Mouse (Mus musculus): ENCODE measurements at regions not wholly inside any gene's neighbourhood (a gene's known extent, or its start where the extent isn't known, plus 50 kb on each side); places are given as distances from the start of the nearest gene placed in this dataset.
"Not testable (repeated sequence)": the region's sequence is repeated elsewhere in the genome, so short reads cannot be mapped to it uniquely, and the experiment has no call there.

DNA sequence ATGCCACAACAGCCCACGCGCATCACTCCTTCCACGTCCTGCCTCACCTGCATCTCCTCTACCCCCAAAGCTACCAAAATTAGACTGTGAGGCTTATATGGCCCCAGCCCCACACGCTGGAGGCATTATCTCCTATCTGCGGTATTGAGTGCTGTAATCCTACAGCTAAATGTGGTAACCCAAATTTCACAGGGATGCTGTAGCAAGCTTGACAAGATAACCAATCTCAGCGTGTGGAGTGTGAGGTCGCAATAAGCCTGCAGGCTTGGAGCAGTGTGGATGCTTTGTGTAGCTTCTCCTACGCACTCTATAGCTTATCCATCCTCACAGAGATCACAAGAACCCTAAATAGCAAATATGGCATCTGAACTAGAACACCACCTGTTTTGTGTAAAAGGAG is 251.2 kb upstream of the Kcnh8 start:
- no peak for DNase-seq (ENCODE audit: extremely low spot score, low spot score)

DNA sequence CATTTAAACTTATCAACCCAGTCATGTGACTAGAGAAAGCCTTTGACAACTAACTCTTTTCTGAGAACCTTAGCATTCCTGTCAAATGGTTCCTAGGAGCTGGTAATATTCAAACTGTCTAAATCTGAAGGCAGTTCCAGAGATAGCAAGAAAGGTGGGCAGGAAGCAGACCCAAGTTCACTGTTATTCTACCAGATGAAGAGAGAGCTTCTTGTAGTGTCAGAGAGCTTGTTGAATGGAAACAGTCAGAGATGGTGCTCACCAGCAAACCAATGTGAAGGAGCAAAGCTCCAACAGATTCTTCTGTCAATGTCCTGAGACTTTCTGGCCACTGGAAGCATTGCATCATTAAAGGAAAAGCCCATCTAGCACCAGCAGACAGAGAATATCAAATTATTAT is 251.8 kb upstream of the Kcnh8 start:
- DNase-seq (ENCODE audit: extremely low spot score, low spot score): no peak

DNA sequence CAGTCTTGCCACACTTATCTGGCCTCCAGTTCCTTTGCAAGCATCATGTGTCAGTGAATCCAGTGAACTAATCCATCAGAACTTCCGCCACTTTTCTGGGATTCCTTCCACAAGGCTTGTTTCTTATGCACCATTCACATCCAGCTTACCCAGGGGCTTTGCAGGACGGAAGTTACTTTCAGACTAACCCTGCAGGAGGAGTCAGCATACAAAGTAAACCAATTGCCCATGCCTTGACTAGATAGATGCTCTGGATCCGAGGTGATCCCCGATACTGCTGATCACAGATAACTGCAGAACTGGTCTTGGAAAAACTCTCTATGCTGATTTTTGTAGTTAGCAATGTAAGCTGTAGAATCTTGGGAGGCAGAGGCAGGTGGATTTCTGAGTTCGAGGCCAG is 252.6 kb upstream of the Kcnh8 start:
- DNase-seq (ENCODE audit: extremely low spot score, low spot score): no peak

DNA sequence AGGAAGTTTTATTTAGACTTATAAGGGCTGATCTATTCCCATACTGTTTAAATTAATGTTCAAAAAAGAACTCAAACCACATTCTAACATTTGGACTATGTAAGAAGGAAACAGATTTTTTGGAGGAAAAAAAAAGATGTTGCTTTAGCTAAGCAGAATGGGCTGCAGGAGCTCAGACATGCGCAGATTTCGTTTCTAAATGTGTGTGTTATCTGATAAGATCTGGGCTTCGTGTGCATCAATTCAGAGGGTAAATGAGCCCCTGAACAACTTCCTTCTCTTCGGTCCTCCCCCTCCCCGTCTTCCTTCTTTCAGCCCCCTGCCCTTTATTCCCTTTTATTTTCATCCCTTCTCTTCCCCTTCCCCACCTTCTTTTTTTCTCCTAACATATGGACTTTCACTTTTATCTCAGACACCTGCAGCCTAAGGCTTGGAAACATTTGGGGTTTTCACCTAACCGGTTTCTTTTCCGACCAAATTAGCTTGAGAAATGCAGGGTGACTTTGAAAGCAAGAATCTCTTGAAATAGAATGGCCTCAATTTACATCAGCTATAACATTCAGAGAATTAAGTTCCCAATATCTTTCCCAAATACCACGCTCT is 253.9 kb upstream of the Kcnh8 start:
- no peak for DNase-seq (ENCODE audit: extremely low spot score, low spot score)

DNA sequence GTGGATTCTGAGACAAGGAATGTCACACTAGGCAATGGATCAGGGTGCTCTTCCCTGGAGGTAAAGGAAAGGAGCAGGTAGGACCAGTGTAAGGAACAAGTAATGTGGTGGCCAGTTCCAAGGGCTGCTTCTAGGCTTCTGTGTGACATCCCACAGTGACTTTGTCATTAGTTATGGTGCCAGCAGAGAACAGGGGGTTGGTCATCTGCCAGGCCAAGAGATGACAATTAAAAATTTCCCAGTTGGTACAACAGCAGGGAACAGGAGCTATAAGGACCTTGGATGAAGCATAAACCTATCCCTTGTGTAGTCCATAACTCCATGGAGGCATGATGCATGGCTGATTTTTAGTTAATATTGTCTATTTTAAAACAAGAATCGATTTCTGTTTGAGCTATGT is 281.9 kb upstream of the Kcnh8 start:
- DNase-seq (ENCODE audit: extremely low spot score, low spot score): no peak

DNA sequence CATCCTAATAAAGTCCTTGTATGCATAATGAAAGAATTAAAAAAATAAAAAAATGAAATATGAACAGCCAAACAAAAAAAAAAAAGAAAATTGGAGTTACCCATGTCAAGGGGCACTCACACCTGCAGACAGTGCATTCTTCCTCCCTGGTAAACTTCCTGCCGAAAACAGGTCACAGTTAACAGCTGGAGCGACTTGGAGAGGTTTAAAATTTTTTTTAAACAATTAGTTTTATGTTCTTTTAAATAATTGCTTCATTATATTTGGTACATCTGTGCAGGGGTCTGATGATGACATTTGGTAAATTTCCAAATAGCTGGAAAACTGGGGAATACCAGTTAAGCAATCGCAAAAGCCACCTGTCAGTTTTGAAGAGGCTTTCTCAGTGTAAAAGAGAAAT is 285.5 kb upstream of the Kcnh8 start:
- DNase-seq (ENCODE audit: extremely low spot score, low spot score): no peak

DNA sequence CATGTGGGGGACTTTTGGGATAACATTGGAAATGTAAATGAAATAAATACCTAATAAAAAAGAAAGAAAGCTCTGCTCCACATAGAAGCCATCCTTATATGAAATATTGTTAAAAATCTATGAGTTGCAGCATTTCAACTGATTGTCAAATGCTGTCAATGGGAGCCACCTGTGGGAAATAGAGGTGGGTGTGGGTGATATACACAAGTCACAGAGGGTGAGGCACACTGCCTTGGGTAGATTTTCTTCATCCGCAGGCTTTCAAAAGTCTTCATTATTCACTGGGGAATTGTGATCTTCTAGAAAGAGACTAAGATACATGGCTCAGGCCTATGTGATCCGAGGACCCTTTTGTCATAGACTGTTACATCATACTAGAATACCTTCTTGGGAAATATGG is 286.6 kb upstream of the Kcnh8 start:
- DNase-seq (ENCODE audit: extremely low spot score, low spot score): no peak

DNA sequence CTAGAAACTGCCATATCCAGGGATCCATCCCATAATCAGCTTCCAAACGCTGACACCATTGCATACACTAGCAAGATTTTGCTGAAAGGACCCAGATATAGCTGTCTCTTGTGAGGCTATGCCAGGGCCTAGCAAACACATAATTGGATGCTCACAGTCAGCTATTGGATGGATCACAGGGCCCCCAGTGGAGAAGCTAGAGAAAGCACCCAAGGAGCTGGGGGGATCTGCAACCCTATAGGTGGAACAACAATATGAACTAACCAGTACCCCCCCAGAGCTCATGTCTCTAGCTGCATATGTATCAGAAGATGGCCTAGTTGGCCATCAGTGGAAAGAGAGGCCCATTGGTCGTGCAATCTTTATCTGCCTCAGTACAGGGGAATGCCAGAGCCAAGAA is 287.1 kb upstream of the Kcnh8 start:
- DNase-seq (ENCODE audit: extremely low spot score, low spot score): not testable (repeated sequence)

DNA sequence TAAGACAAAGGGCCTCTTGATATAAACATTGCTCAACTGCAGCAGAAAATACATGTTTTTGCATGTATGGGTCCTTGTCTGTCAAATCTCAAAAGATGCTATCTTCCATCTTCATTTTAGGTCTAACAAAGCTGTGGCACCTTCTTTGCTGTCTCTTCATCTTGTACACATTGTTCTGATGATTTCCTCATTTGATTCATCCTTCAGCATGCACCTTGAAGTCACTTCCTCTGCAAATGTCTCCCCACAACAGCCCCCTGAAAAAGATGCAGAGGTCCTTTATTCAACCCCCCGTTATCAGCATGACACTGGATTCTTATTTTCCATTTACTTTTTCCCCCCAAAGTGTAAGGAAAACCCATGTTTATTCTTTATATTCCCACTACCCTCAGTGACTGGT is 290.5 kb upstream of the Kcnh8 start:
- DNase-seq (ENCODE audit: extremely low spot score, low spot score): no peak

DNA sequence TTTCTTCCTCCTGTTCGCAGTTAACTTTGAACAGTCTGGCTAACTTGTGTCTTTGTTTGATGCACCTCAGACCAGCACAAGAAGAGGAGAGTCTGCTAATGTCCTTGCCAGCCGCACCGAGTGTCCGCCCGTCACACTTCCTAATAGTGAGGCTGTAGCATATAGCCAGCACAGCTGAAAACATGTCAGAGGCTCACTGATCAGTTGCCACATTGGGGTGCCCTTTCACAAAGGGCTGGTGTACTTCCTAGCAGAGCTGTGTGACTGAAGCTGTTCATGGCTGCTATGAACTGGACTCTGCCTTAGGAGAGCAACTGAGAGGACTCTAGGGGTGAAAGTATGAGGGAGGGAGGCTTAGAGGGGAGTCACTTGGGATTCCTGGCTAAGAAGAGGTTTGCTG is 293.7 kb upstream of the Kcnh8 start:
- no peak for DNase-seq (ENCODE audit: extremely low spot score, low spot score)

DNA sequence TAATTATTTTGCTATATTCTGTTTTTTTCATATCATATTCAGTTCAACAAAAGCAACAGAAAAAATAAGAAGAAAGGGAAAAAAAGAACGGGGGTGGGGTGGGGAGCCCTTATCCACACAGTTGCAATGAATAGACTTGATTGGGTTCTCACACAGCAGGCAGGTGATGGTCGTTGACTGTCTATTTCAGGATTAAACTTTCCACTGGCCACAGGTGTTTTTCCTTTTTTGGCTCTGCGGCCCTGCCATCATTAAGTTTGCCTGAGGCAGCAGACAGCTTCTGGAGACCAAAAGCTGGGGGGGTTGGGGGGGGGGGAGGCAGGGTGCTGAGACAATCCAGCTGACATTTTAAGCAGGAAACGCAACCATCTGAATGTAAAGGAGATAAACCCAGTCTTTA is 298.4 kb upstream of the Kcnh8 start:
- DNase-seq (ENCODE audit: extremely low spot score, low spot score): no peak

DNA sequence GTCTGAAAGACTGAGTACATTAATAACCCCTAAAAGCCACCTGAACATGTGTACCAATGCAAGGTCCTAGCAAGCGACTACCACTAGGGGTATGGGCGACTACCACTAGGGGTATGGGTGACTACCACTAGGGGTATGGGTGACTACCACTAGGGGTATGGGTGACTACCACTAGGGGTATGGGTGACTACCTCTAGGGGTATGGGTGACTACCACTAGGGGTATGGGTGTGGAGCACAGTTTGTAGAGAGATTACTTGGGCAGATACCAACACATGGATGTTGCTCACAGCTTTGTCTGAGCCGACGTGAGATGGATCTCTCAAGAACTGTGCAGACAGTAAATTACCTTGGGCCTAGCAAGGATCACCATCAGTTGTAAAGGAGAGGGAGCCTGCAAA is 299.2 kb upstream of the Kcnh8 start:
- no peak for DNase-seq (ENCODE audit: extremely low spot score, low spot score)

DNA sequence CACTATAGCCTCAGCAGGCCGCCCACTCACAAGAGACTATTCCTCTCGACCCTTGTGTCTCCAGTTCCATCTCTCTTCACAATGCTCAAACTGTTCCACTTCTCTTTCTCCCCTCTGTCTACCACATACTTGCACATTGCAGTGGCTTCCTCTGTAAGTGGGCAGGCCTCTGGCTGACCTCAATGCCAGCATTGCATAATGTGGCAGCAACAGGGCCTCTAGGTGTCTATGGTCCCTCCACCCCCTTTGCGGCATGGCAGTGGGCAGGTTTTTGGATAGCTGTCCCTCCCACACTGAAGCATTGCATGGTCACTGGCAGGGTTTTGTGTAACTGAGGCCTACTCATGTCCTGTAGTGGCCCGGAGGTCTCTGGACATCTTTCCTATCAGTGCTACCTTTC is 302.7 kb upstream of the Kcnh8 start:
- DNase-seq (ENCODE audit: extremely low spot score, low spot score): no peak

DNA sequence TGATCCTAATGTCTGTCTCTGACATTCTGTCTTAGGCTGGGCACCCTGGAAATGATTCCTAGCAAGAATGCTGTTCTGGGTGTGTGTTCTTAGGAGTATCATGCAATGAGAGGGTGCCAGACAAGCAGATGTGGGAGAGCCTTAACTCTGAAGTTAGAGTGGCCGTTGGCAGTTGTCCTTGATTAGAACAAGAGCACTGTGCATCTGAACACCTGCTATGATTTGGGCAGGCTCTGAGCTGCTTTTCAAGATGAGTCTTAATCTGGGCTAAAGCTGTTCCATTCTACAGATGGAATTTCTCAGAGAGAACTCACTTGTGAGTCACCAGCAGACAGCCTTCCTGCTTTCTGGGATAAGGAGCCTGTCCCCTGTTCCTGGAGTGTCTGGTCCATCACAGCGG is 317.1 kb upstream of the Kcnh8 start:
- no peak for DNase-seq (ENCODE audit: extremely low spot score, low spot score)

DNA sequence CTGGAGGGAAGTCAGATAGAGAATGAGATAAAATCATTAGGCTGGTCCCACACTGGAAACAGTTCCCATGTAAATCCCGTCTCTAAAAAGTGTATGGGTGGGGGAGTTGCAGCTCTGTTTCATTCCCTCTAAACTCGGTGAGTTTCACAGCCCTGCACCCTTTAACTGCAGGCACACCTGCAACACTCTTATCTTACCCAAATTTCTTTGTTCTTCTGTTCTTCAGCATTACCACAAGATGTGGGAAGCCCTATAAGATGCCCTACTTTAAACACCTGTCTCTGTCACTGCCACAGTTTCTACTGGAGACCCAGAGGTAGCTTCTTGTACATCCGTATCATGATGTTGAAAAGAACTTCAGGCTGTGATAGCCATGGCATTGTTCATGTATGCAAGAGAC is 320.2 kb upstream of the Kcnh8 start:
- DNase-seq (ENCODE audit: extremely low spot score, low spot score): no peak

DNA sequence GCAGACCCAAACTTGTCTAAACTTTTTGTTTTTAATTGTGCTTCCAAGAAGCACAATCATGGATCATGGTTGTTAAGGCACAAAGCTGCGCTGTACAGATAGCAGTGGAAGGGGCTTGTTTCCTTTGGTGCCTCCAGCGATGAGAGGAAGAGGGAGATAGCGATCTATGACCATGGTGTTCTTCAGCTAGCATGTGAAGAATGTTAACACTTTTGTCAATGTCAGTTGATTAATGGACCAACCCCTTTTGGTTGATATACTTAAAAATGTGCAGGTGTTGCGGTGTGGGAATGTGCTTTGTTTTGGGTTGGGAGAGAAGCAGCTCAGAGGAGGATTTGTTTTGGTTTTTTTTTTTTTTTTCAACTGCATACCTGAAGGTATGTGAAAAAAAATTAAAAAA is 324.0 kb upstream of the Kcnh8 start:
- DNase-seq (ENCODE audit: extremely low spot score, low spot score): no peak

DNA sequence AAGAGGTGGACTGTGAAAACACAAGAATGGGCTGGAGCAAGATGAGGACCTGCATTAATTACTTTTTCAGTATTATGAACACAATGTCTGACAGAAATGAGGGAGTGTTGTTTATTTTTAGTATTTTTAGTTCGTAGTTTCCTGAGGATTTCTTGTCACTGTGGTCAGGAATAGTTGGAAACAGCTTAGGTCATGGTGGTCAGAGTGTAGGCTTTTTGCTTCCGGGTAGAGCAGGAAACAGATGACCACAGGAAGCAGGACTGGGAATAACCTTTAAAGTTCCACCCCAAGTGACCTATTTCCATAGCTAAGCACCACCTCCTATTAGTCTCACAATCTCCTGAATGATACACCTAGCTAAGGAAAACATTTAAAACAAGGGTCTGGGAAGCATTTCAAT is 333.7 kb upstream of the Kcnh8 start:
- DNase-seq (ENCODE audit: extremely low spot score, low spot score): no peak

DNA sequence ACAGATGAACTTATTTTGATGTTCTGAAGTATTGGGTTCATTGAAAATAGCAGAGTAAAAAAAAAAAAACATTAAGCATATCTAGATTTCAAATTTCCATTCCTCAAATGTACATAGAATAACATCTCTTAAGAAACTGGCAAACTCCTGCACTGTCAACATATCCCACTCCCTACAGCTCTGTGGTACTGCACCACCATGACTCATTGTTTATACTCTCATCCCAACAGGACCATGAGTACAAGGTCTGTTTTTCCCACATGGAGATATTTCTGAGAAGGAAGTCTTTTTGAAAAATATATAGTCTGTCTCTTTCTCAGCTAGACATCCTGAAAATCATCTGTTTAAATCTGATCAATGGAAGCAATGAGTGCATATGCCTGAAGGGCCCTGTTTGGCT is 351.2 kb upstream of the Kcnh8 start:
- no peak for DNase-seq (ENCODE audit: extremely low spot score, low spot score)

DNA sequence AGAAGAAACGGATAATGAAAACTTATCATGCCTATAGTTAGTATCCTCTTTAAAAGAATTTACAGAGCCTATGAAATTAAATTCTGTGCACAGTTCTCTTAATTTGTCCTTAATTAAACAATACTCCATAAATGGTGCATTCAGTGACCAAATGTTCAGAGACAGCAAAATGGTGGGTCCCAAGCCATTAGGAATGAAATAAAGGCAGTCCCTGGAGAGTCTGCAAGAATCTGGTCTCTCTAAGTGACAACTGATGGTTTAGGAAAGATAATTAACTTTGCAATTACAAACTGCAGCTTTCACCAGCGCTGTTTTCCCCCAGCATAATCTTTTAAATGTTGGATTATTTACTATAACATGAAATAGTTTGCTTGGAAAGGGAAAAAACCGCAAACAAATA is 376.9 kb upstream of the Kcnh8 start:
- no peak for DNase-seq (ENCODE audit: extremely low spot score, low spot score)

DNA sequence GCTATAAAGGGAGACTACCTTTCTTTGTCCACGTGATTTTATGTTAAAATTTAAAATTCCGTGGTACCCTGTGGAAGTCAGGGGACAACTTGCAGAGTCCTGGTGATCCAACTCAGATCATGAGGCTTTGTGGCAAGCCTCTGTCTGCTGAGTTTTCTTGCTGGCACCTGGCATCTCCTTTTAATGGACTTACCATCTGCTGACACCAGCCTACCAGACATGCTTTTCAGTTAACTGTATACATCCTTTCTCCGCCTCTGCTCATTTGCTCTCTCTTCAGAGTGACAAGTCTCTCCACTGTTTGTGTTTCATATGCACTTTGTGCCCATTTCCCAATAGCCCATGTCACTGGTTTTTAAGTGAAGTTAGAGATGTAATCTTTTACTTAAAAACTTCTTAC is 382.1 kb upstream of the Kcnh8 start:
- DNase-seq (ENCODE audit: extremely low spot score, low spot score): no peak

DNA sequence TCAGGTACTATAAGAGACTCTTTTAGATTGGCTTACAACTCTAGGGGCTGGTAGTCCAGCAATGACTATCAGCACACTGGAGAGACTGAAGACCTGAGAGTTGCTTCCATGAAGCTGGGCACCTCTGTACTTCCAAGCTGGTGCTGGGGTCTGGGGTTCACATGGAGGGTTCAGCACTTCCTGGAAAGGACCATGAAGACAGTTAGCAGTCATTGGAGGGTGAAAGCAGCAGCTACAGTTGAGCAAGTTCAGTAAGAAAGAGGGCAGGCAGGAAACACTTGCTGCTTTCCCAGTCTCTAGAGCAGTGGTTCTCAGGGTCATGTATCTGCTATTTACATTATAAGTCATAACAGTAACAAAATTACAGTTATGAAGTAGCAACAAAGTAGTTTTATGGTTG is 384.3 kb upstream of the Satb1 start:
- DNase-seq (ENCODE audit: extremely low spot score, low spot score): no peak

DNA sequence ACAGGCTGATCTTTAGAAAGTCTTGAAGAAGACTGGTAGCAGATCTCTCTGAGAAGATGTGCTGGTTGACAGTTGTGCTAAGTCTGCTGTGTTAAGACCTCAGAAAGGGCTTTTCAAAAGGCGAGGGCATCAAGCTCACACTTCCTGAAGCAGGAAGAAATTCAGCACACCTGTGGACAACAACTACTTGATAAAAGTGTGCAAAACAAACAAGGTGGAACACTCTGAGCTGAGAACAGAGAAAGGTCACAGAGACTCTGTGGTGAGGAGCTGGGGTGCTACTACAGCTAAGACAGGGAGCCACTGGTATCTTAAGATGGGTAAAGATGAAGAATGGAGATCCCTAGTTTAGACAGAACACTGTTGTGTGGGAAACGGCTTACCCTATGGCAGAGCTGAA is 379.9 kb upstream of the Satb1 start:
- no peak for DNase-seq (ENCODE audit: extremely low spot score, low spot score)

DNA sequence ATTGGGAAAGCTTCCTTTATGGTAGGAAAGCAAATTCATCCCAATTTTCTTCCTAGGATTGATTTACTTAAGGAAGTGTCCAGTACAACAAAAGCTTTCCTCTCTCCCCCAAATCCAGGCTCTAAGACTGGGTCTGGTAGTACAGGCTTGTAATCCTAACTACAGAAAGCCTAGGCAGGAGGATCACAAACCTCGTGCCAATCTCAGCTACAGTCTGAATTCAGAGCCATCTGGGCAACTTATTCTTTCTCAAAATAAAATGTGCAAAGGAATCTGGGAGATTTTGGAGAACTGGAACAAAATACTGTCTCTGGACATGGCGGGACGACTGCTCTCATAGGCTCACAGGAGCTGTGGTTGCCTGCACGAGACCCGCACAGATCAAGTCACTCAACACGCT is 377.4 kb upstream of the Satb1 start:
- no peak for DNase-seq (ENCODE audit: extremely low spot score, low spot score)

DNA sequence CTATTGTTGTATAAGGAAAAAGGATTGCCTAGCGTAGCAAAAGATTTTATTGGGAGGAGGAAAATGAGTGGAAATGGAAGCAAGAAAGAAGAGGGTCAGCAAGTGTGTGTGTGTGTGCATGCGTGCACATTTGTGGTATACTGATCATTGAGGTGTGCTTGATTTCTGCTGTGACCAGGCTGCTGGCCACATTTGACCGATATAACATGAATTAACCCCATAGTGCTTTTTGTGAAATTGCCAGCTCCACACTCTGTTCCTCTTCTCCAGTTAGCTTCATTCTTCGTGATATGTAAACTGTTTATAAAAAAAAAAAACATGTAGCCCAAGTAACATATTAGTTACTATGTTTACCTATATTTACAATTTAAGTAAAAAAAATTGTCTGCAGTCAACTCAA is 364.6 kb upstream of the Satb1 start:
- DNase-seq (ENCODE audit: extremely low spot score, low spot score): no peak

Measured in neural tube, embryonic 10.5 days (tissue).